Mouse (Mus musculus) adrenal gland, postnatal 36 days (tissue): ENCODE data around the gene Them7. TPM values are rescaled to one million over a fixed set of nuclear protein-coding genes. Genes with fewer than 3 reads are reported as not detected.

Source experiments
- DNase-seq, 2 experiments: peaks; one replicate each; pipeline ENCODE4 v3.0.0; 2021; ENCODE audit warnings: mixed read lengths in 1 of 2
- total RNA-seq, 2 experiments: library from RNA; stranded (reverse); gene quantifications; 2 replicates each; pipeline ENCODE4 v1.2.3; 2021

Them7 gene
- total RNA-seq, 2 experiments from 2014 or later, result 0.43 to 0.66 TPM

- no peak for DNase-seq
Measured at GRCm38 (mm10) chr2:105379682-105380081, 155.6 kb downstream of the Them7 start.

- DNase-seq, result no peak
Measured at GRCm38 (mm10) chr2:105380757-105381319, 156.7 kb downstream of the Them7 start.

GRCm38 (mm10) chr2:105383063-105383462 lies 158.9 kb downstream of the Them7 start:
- DNase-seq, result no peak

DNA sequence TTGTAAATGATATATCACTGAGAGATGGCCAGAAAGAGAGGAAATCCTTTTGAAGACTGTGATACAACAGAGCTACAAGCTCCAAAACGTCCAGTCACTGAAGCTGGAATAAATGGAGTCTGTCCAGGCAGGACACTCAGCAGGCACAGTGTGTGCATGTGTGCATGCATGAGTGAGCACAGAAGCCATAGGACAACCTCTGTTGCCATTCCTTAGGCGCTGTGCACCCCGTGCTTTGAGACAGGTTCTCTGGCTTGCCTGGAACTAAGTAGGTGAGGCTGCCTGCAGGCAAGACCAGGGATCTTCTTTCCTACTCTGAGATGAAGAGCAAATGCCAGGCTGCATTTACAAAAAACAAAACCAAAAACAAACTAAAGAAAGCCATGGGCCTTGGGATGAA lies 160.9 kb downstream of the Them7 start:
- DNase-seq, result no peak

DNA sequence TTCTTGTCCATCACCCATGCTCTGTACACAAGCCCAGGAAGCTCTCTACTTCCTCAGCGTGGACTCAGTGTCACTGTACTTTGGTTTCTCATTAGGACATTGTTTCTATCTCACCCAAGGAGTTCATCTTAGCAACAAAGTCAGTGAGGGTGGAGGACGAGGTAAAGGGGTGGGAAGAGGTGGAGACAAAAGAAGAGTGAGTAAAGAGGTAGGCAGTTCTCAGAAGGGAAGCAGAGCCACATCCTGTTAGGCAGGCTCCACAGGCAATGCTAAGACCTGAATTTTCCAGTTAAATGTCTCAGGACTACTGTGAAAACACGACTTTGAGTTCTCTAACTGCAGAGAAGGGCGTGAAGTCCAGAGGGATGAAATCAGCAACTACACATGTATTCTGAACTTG lies 162.3 kb downstream of the Them7 start:
- no peak for DNase-seq

DNA sequence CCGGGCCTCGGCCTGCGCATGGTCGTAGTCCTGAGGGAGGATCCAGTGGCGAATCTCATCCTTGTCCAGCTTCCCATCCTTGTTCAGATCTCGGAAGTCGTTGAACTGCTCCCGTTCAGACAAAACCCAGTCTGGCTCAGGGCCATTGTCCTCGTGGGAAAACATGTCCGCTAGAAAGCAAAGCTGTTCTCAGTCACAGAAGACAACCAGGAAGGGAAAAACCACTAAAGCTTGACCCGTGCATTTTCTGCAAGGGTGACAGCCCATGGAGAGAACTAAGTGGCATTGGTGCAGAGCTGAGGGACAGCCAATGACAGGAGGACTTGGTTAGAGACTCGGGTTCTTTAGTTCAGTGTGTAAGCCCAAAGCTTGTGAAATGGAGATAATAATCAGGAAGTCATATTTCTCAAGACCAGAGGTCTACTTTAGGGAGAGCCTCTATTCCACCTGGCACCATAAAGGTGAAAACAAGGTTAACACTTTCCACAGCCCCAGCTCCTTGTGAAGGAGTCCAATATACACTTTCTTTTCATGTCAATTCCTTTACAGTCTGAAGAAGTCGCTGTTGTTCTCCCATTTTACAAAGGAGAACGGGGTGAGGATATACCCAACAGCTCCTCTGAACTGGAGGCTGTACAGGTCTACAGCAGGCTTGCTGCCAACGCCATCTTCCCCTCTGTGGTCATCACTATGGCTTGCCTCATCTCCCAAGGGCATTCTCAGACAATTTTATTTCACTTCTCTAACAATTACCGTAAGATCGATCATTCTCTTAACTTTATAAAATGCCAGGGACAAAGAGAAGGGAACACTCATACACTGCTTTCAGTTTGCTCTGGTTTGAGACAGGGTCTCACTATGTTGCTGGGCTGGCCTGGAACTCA lies 165.1 kb downstream of the Them7 start:
- DNase-seq, result peak in 1 of 2 experiments; percentile 42

GRCm38 (mm10) chr2:105390653-105391413 lies 166.7 kb downstream of the Them7 start:
- DNase-seq, result no peak

- no peak for DNase-seq
Measured at GRCm38 (mm10) chr2:105391414-105391784, 167.3 kb downstream of the Them7 start.

DNA sequence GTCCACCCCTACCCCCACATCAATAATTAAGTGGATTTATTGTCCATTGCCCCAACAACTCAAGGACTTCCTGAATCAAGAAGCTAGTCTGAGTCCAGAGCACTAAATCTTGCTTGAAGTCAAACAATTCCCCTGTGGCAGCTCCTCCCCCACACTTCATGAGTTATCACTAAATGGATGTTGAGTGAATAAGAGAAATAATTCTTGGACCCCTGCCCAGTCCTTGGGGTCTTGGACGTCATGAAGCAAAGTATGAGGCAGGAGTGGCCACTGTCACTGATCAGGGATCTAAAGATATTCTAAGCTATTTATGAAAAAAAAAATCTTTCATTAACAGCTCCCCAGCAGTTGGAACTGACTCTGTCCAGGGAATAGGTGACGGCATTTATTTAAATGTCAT lies 168.4 kb downstream of the Them7 start:
- peak; percentile 11 to 34 for DNase-seq

- DNase-seq, result peak in 1 of 2 experiments; percentile 12
Measured at GRCm38 (mm10) chr2:105394375-105394774, 170.3 kb downstream of the Them7 start.

DNA sequence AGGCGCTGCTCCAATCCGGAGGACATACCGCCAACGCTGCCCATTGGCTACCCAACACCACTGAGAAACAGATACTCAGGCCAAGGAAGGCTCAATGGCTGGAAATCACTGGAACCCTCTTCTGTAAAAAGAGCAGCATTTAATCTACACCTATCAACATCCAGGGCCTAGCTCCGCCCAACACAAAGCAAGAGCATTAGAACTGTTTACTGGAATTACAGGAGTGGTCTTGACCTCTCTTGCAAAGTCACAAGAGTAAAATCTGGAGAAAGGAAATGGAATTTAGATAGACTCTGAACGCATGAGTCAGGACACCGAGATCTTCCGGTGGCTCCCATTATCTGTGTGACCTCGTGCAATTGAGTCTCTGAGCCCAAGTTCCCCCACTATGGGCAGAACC lies 171.9 kb downstream of the Them7 start:
- DNase-seq, result no peak

DNA sequence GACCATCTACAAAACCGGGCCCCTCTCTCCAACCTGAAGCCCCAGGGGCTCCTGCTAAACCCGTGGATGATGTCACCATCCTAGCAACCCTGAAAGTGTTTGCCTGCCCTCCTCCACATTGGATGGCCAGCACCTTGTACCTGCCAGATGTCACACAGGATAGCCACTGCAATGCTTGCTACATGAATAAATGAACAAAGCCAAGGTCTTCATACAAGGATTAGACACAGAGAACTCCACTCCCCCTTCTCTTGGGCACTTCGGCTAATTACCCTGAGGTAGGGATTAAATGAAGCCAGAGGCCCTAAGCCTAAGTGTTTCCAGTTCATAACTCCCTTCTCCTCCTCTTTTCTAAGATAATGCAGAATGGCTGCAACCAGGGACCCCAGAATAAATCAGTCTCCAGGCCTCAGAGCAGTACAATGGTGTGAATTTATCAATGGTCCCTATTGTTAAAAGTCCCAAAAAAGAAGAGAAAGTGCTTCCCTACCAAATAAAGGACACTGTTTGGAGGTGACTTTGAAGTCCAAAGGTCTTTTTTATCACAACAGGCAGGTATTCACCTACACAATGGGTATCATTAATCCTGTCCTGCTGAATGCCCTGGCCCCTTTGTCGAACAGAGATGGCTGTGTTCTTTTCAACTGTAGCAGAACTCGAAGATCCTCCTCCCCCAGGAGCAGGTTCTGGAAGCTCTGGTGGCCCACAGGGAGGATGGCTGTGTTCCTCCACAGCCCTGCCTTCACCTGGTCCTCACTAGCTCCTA lies 173.5 kb downstream of the Them7 start:
- DNase-seq, result no peak

GRCm38 (mm10) chr2:105398636-105399084 lies 174.5 kb downstream of the Them7 start:
- DNase-seq, result peak; percentile 66 to 70

GRCm38 (mm10) chr2:105399085-105399891 lies 175.2 kb downstream of the Them7 start, which contains the start of gene Rcn1:
TSS of gene Rcn1 (minus strand) at chr2:105399319.
- peak; percentile 86 to 88 for DNase-seq

DNA sequence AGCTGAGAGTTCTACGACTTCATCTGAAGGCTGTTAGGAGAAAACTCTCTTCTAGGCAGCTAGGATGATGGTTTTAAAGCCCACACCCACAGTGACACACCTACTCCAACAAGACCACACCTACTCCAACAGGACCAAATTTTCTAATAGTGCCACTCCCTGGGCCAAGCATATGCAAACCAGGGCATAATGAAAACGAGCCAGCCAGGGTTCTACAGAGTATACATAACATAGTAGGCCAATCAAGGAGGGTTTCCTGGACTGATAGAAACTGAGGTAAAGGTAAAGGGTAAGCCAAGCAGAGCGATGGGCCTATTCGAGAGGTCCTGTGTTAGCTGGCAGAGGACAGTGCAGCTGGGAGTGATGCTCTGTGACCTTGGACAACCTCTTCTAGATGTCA lies 176.4 kb downstream of the Them7 start:
- no peak for DNase-seq

DNA sequence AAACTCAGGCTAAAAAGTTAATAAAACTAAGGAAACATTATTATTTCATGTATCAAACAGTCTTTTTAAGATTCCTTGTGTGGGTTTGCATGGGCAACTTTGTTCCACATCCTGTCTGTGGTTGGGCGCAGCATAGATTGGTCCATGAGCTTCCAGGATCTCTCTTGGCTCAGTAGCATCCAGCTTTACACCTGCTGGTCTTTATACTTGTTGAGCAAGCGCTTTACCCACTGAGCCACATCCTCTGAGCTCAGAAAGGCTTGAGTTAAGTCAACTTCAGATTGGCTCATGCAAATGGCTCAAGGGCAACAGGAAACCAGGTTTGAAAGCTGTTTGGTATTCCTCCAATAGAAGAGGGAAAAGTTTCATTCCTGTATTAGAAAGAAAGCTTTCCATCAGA lies 178.1 kb downstream of the Them7 start:
- no peak for DNase-seq

- peak in 1 of 2 experiments; percentile 17 for DNase-seq
Measured at GRCm38 (mm10) chr2:105408511-105408910, 184.4 kb downstream of the Them7 start.

- DNase-seq, result no peak
Measured at GRCm38 (mm10) chr2:105409253-105409652, 185.1 kb downstream of the Them7 start.

GRCm38 (mm10) chr2:105414309-105414708 lies 190.2 kb downstream of the Them7 start:
- no peak for DNase-seq

GRCm38 (mm10) chr2:105416046-105416659 lies 192.0 kb downstream of the Them7 start:
- no peak for DNase-seq
